In genomic region chr5:99415676-99416075, GRCm38 (mm10) we compare ENCODE assay signal across 21 mouse cellular contexts.
DNase-seq lines count a peak whose midpoint lies in the region; ATAC-seq lines count a peak whose summit lies in the region.
"Had no signal": no experiment of that assay in that cellular context is flagged by ENCODE, and none has a peak within 500 bp of the region (broad histone marks: within the 10 kb centered on the region; RNA-seq: fewer than 3 reads in every experiment).

No protein-coding gene starts in this region.

- no peak overlapping the region for H3K9ac ChIP-seq in midbrain, embryonic 11.5 days (ENCODE audit: low read length)
- H3K9ac ChIP-seq in midbrain, embryonic 14.5 days (replicated peaks; ENCODE audit: low read length) = no peak overlapping the region
- H3K9ac ChIP-seq: embryonic facial prominence, embryonic 12.5 days; forebrain, embryonic 13.5 days; forebrain, embryonic 15.5 days; forebrain, postnatal 0 days had no signal

- no peak overlapping the region for H3K27ac ChIP-seq in midbrain, embryonic 11.5 days (ENCODE audit: low read depth, low read length)
- no peak overlapping the region for H3K27ac ChIP-seq in midbrain, embryonic 14.5 days (replicated peaks; ENCODE audit: low read depth, low read length)
- H3K27ac ChIP-seq: embryonic facial prominence, embryonic 10.5 days; embryonic facial prominence, embryonic 12.5 days; forebrain, embryonic 13.5 days; forebrain, embryonic 15.5 days had no signal

- ATAC-seq in midbrain, embryonic 11.5 days (ENCODE audit: low FRiP score) = no peak
- ATAC-seq in midbrain, embryonic 14.5 days (ENCODE audit: low FRiP score, low TSS enrichment) = no peak
- ATAC-seq: activated CD4-positive, CD25-positive, alpha-beta regulatory T cell, adult 4 months; CD4-positive, CD25-positive, alpha-beta regulatory T cell, adult 4 months; forebrain, embryonic 13.5 days; forebrain, embryonic 15.5 days; forebrain, postnatal 0 days; Patski had no signal

- H3K27me3 ChIP-seq in midbrain, embryonic 11.5 days (ENCODE audit: control insufficient read depth, insufficient read depth, low read length) = peaks cover 2% of the 10 kb centered on the region; the same call in 1 of the 2 replicates
- H3K27me3 ChIP-seq in midbrain, embryonic 14.5 days (ENCODE audit: control insufficient read depth, insufficient read depth, low read length) = no peaks in the 10 kb centered on the region
- H3K27me3 ChIP-seq: embryonic facial prominence, embryonic 12.5 days; forebrain, embryonic 13.5 days; forebrain, embryonic 15.5 days had no signal

- no peaks in the 10 kb centered on the region for H3K9me3 ChIP-seq in midbrain, embryonic 11.5 days (ENCODE audit: control insufficient read depth, low read length)
- H3K9me3 ChIP-seq in midbrain, embryonic 14.5 days (ENCODE audit: control insufficient read depth, low read length) = no peaks in the 10 kb centered on the region
- H3K9me3 ChIP-seq: embryonic facial prominence, embryonic 10.5 days; embryonic facial prominence, embryonic 12.5 days; forebrain, embryonic 13.5 days; forebrain, embryonic 15.5 days had no signal

- no peak overlapping the region for H3K4me2 ChIP-seq in midbrain, embryonic 11.5 days
- no peak overlapping the region for H3K4me2 ChIP-seq in midbrain, embryonic 14.5 days (ENCODE audit: low read length)
- H3K4me2 ChIP-seq: embryonic facial prominence, embryonic 12.5 days; forebrain, embryonic 13.5 days; forebrain, embryonic 15.5 days had no signal

- H3K4me1 ChIP-seq in midbrain, embryonic 11.5 days (ENCODE audit: control insufficient read depth, insufficient read depth, low read length) = no peaks in the 10 kb centered on the region
- no peaks in the 10 kb centered on the region for H3K4me1 ChIP-seq in midbrain, embryonic 14.5 days (ENCODE audit: control insufficient read depth, insufficient read depth, low read length)
- H3K4me1 ChIP-seq: embryonic facial prominence, embryonic 10.5 days; embryonic facial prominence, embryonic 12.5 days; forebrain, embryonic 13.5 days; forebrain, embryonic 15.5 days had no signal

- peak; percentile 17 for DNase-seq in adrenal gland, postnatal 14 days
- no peak for DNase-seq in adrenal gland, postnatal 4 days (ENCODE audit: low spot score in 2 of 2)
- peak; percentile 59 for DNase-seq in midbrain, embryonic 11.5 days (ENCODE audit: low spot score, missing footprints)
- DNase-seq in midbrain, embryonic 14.5 days = no peak
- no peak for DNase-seq in left cerebral cortex, adult 8-10 months (ENCODE audit: low spot score in 2 of 2)
- DNase-seq: adrenal gland, adult 8-10 months; adrenal gland, postnatal 25 days; B cell, adult 2 months; cerebellum, adult 11-12 months; cerebellum, adult 2 months; cerebellum, adult 9-10 months; cerebellum, postnatal 25 days; forebrain, postnatal 0 days had no signal

- no peak overlapping the region for H3K4me3 ChIP-seq in midbrain, embryonic 11.5 days (ENCODE audit: low read depth, low read length)
- no peak overlapping the region for H3K4me3 ChIP-seq in midbrain, embryonic 14.5 days (replicated peaks; ENCODE audit: low read depth, low read length)
- H3K4me3 ChIP-seq: embryonic facial prominence, embryonic 10.5 days; embryonic facial prominence, embryonic 12.5 days; forebrain, embryonic 13.5 days; forebrain, embryonic 15.5 days had no signal

- H3K36me3 ChIP-seq in midbrain, embryonic 11.5 days (ENCODE audit: control insufficient read depth, insufficient read depth, low read length) = no peaks in the 10 kb centered on the region
- no peaks in the 10 kb centered on the region for H3K36me3 ChIP-seq in midbrain, embryonic 14.5 days (ENCODE audit: control insufficient read depth, insufficient read depth, low read length)
- H3K36me3 ChIP-seq: embryonic facial prominence, embryonic 10.5 days; embryonic facial prominence, embryonic 12.5 days; forebrain, embryonic 15.5 days; G1E had no signal

- 88% methylated on average over 12 of the region's 12 CpGs for whole genome bisulfite sequencing in midbrain, embryonic 11.5 days
- WGBS in midbrain, embryonic 14.5 days = 91% methylated on average over 12 of the region's 12 CpGs

Comparison
In these comparisons a context has a peak if more than half of its experiments do, and no peak if none do; other contexts are left out.
1. DNase-seq: peak in adrenal gland, postnatal 14 days (single experiment) and midbrain, embryonic 11.5 days (single experiment); none in adrenal gland, postnatal 4 days (0 of 2), midbrain, embryonic 14.5 days (single experiment) and left cerebral cortex, adult 8-10 months (0 of 2).